Mouse (Mus musculus) CH12.LX (cell line): ENCODE data around the gene Gm10837.

Experiments used
- EP300 ChIP-seq: IDR thresholded peaks from 2 replicates; pipeline ENCODE4 v1.6.1; 2011; ENCODE audit warnings: low read length, improper control_type of control experiment
- POLR2A ChIP-seq: IDR thresholded peaks from 2 replicates; pipeline ENCODE4 v1.6.1; 2011; ENCODE audit warnings: low read depth, mild to moderate bottlenecking, improper control_type of control experiment, low read length
- POLR2AphosphoS2 ChIP-seq: IDR thresholded peaks from 2 replicates; pipeline ENCODE4 v1.6.1; 2011; ENCODE audit warnings: low read depth, low read length, improper control_type of control experiment
- SIN3A ChIP-seq: IDR thresholded peaks from 2 replicates; pipeline ENCODE4 v1.6.1; 2012; ENCODE audit warnings: low read length, improper control_type of control experiment, inconsistent platforms

DNA sequence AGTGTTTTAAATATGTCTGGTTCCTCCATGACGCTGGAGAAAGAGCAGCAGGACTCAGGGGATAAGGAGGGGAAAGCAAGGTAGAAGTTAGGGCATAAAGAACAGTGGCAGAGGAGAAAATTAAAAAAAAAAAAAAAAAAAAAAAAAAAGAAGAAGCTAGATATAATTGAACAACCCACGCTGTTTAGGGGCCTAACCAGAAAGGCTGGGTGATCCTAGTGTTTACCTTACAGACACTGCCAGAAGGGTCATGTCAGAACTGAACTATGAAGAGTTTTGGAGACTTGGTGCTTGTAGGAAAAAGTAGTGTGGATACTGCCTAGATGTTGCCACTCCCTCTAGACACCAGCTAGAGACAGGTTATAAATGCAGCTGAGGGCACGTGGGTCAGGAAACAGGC is 28.9 kb upstream of the Gm10837 start:
- TF ChIP-seq POLR2A (no peak), POLR2AphosphoS2 (no peak), SIN3A (no peak), EP300 (no peak)
